Mouse (Mus musculus) heart, embryonic 12.5 days (tissue): ENCODE results near the gene Wdr48. TPM values are rescaled to one million over a fixed set of nuclear protein-coding genes. Genes with fewer than 3 reads are reported as not detected.

Source experiments
- ATAC-seq: fragments of 200-750 bp; cut with Nextera tagmentation; 2 replicates; pipeline ENCODE4 v1.8.0; 2017; ENCODE audit warnings: moderate TSS enrichment, moderate library complexity; ENCODE audit not compliant: insufficient number of reproducible peaks, low FRiP score
- H3K27ac ChIP-seq: fragments of 300-500 bp; sonication (generic); 2 replicates; pipeline ENCODE4 v1.5.1; 2016; ENCODE audit warnings: mild to moderate bottlenecking, moderate library complexity; ENCODE audit not compliant: poor library complexity, severe bottlenecking
- H3K27me3 ChIP-seq: fragments of 300-500 bp; sonication (generic); replicated peaks from 2 replicates; pipeline ENCODE4 v1.6.1; 2016; ENCODE audit warnings: mild to moderate bottlenecking, moderate library complexity
- H3K36me3 ChIP-seq: fragments of 300-500 bp; sonication (generic); 2 replicates; pipeline ENCODE4 v1.6.1; 2016; ENCODE audit warnings: mild to moderate bottlenecking, moderate library complexity
- H3K4me1 ChIP-seq: fragments of 300-500 bp; sonication (generic); replicated peaks from 2 replicates; pipeline ENCODE4 v1.6.1; 2016; ENCODE audit warnings: mild to moderate bottlenecking
- H3K4me2 ChIP-seq: fragments of 300-500 bp; sonication (generic); 2 replicates; pipeline ENCODE4 v1.6.1; 2016; ENCODE audit warnings: mild to moderate bottlenecking, moderate library complexity
- H3K4me3 ChIP-seq: fragments of 300-500 bp; sonication (generic); 2 replicates; pipeline ENCODE4 v1.5.1; 2016; ENCODE audit warnings: mild to moderate bottlenecking
- H3K9ac ChIP-seq: fragments of 300-500 bp; sonication (generic); 2 replicates; pipeline ENCODE4 v1.6.1; 2016; ENCODE audit warnings: mild to moderate bottlenecking, moderate library complexity
- H3K9me3 ChIP-seq: fragments of 300-500 bp; sonication (generic); replicated peaks from 2 replicates; pipeline ENCODE4 v1.6.1; 2016; ENCODE audit warnings: mild to moderate bottlenecking, moderate library complexity
- WGBS: fragments of 180-500 bp; shearing (Covaris S2); methylation state at CpG from one replicate; pipeline ENCODE4 v1.1.7; 2016; 5-methylcytosine and 5-hydroxymethylcytosine counted together
- polyA plus RNA-seq: library from polyadenylated mRNA; unstranded; fragments of >200 nt; fragmentation: Nextera tagmentation; extraction: Ambion mirVana; gene quantifications from 2 replicates; pipeline ENCODE4 v1.2.1, GENCODE M21; 2016

Wdr48 gene
- 46.0 and 46.5 TPM in 2 replicates for polyA plus RNA-seq

GRCm38 (mm10) chr9:119894339-119895009 lies at the start of gene Wdr48:
Gene Wdr48 (plus strand): TSS chr9:119894878.
- Histone ChIP-seq H3K27me3 (no peaks in the 10 kb centered on the region), H3K27ac (peak within 1 kb of the TSS; percentile 81; the same call in 1 of the 2 replicates), H3K4me3 (peak within 1 kb of the TSS; percentile 95), H3K9me3 (no peaks in the 10 kb centered on the region), H3K36me3 (no peaks in the 10 kb centered on the region), H3K4me1 (peaks cover 12% of the 10 kb centered on the region), H3K4me2 (peak within 1 kb of the TSS; percentile 97), H3K9ac (peak within 1 kb of the TSS; percentile 92)
- WGBS = 3% methylated on average over 34 of the region's 34 CpGs
- ATAC-seq = peak; percentile 98

- H3K9ac ChIP-seq = no peak overlapping the region
- H3K4me2 ChIP-seq = no peak overlapping the region
- WGBS = 76% methylated on average over 6 of the region's 6 CpGs
- H3K4me3 ChIP-seq = no peak overlapping the region
- peaks cover 8% of the 10 kb centered on the region; the same call in 1 of the 2 replicates for H3K27me3 ChIP-seq
- H3K27ac ChIP-seq = no peak overlapping the region
- no peaks in the 10 kb centered on the region for H3K4me1 ChIP-seq
- no peak for ATAC-seq
- no peaks in the 10 kb centered on the region for H3K9me3 ChIP-seq
- H3K36me3 ChIP-seq = no peaks in the 10 kb centered on the region
Measured at GRCm38 (mm10) chr9:119847187-119847586, 47.5 kb upstream of the Wdr48 start.

GRCm38 (mm10) chr9:119848671-119849070 lies 46.0 kb upstream of the Wdr48 start:
- H3K27ac ChIP-seq = no peak overlapping the region
- 37% methylated on average over 7 of the region's 7 CpGs for WGBS
- no peak overlapping the region for H3K4me3 ChIP-seq
- no peak for ATAC-seq
- no peak overlapping the region for H3K4me2 ChIP-seq
- H3K4me1 ChIP-seq = no peaks in the 10 kb centered on the region
- H3K27me3 ChIP-seq = peaks cover 8% of the 10 kb centered on the region; the same call in 1 of the 2 replicates
- no peaks in the 10 kb centered on the region for H3K36me3 ChIP-seq
- peaks cover 3% of the 10 kb centered on the region; the same call in 1 of the 2 replicates for H3K9me3 ChIP-seq
- H3K9ac ChIP-seq = no peak overlapping the region

- no peak overlapping the region for H3K9ac ChIP-seq
- WGBS = 17% methylated on average over 8 of the region's 8 CpGs
- no peak for ATAC-seq
Measured at GRCm38 (mm10) chr9:119849214-119849613, 45.5 kb upstream of the Wdr48 start.

GRCm38 (mm10) chr9:119852347-119853030 lies 42.2 kb upstream of the Wdr48 start:
- Histone ChIP-seq H3K4me3 (no peak overlapping the region), H3K4me2 (no peak overlapping the region), H3K9ac (no peak overlapping the region), H3K27me3 (peaks cover 8% of the 10 kb centered on the region; the same call in 1 of the 2 replicates), H3K36me3 (no peaks in the 10 kb centered on the region), H3K4me1 (no peaks in the 10 kb centered on the region), H3K27ac (no peak overlapping the region), H3K9me3 (peaks cover 3% of the 10 kb centered on the region; the same call in 1 of the 2 replicates)
- WGBS = 79% methylated on average over 10 of the region's 10 CpGs
- no peak for ATAC-seq

More at GRCm38 (mm10) chr9:119849214-119849613, 45.5 kb upstream of the Wdr48 start:
- Histone ChIP-seq H3K36me3 (no peaks in the 10 kb centered on the region), H3K27ac (no peak overlapping the region), H3K4me1 (no peaks in the 10 kb centered on the region), H3K9me3 (peaks cover 3% of the 10 kb centered on the region; the same call in 1 of the 2 replicates), H3K27me3 (peaks cover 8% of the 10 kb centered on the region; the same call in 1 of the 2 replicates), H3K4me3 (no peak overlapping the region), H3K4me2 (no peak overlapping the region)

- no peak for ATAC-seq
Measured at GRCm38 (mm10) chr9:119853071-119853846, 41.4 kb upstream of the Wdr48 start.

GRCm38 (mm10) chr9:119854170-119854569 lies 40.5 kb upstream of the Wdr48 start:
- no peak overlapping the region for H3K4me2 ChIP-seq
- H3K27ac ChIP-seq = no peak overlapping the region
- no peak overlapping the region for H3K9ac ChIP-seq
- peaks cover 10% of the 10 kb centered on the region; the same call in 1 of the 2 replicates for H3K9me3 ChIP-seq
- H3K4me1 ChIP-seq = no peaks in the 10 kb centered on the region
- ATAC-seq = no peak
- H3K4me3 ChIP-seq = no peak overlapping the region
- H3K36me3 ChIP-seq = no peaks in the 10 kb centered on the region
- WGBS = 60% methylated on average over 8 of the region's 8 CpGs
- H3K27me3 ChIP-seq = no peaks in the 10 kb centered on the region

More at GRCm38 (mm10) chr9:119853071-119853846, 41.4 kb upstream of the Wdr48 start:
- no peak overlapping the region for H3K27ac ChIP-seq
- peaks cover 8% of the 10 kb centered on the region; the same call in 1 of the 2 replicates for H3K9me3 ChIP-seq
- no peaks in the 10 kb centered on the region for H3K36me3 ChIP-seq
- no peak overlapping the region for H3K9ac ChIP-seq
- H3K27me3 ChIP-seq = peaks cover 6% of the 10 kb centered on the region; the same call in 1 of the 2 replicates
- H3K4me1 ChIP-seq = no peaks in the 10 kb centered on the region
- no peak overlapping the region for H3K4me2 ChIP-seq
- WGBS = 70% methylated on average over 2 of the region's 2 CpGs
- no peak overlapping the region for H3K4me3 ChIP-seq

- no peaks in the 10 kb centered on the region for H3K27me3 ChIP-seq
- ATAC-seq = no peak
- no peak overlapping the region for H3K4me2 ChIP-seq
- no peaks in the 10 kb centered on the region for H3K36me3 ChIP-seq
- no peak overlapping the region for H3K9ac ChIP-seq
- no peaks in the 10 kb centered on the region for H3K9me3 ChIP-seq
- no peak overlapping the region for H3K27ac ChIP-seq
- 71% methylated on average over 4 of the region's 4 CpGs for WGBS
- no peaks in the 10 kb centered on the region for H3K4me1 ChIP-seq
- H3K4me3 ChIP-seq = no peak overlapping the region
Measured at GRCm38 (mm10) chr9:119887144-119887901, 7.4 kb upstream of the Wdr48 start.

GRCm38 (mm10) chr9:119888843-119889246 lies 5.8 kb upstream of the Wdr48 start:
- Histone ChIP-seq H3K4me3 (no peak overlapping the region), H3K27me3 (no peaks in the 10 kb centered on the region), H3K4me1 (no peaks in the 10 kb centered on the region), H3K9me3 (no peaks in the 10 kb centered on the region), H3K9ac (no peak overlapping the region), H3K27ac (no peak overlapping the region), H3K4me2 (no peak overlapping the region), H3K36me3 (no peaks in the 10 kb centered on the region)
- 58% methylated on average over 2 of the region's 2 CpGs for WGBS
- no peak for ATAC-seq

- WGBS = 78% methylated on average over 9 of the region's 9 CpGs
- no peak for ATAC-seq
- Histone ChIP-seq H3K4me2 (no peak overlapping the region), H3K4me3 (no peak overlapping the region), H3K4me1 (no peaks in the 10 kb centered on the region), H3K9me3 (no peaks in the 10 kb centered on the region), H3K36me3 (no peaks in the 10 kb centered on the region), H3K27me3 (no peaks in the 10 kb centered on the region), H3K27ac (no peak overlapping the region), H3K9ac (no peak overlapping the region)
Measured at GRCm38 (mm10) chr9:119889446-119889845, 5.2 kb upstream of the Wdr48 start.
